Mouse (Mus musculus): ENCODE data around the gene Shank1. TPM values are rescaled to one million over a fixed set of nuclear protein-coding genes. Genes with fewer than 3 reads are reported as not detected.

Gene Shank1
- polyA plus RNA-seq, 1 experiment from 2014 or later, result 0.02 TPM

Other genes starting within 250 kb of the Shank1 start
- not detected in 2 replicates for gene Klk1b21, start 207.9 kb upstream of the Shank1 start, polyA plus RNA-seq (2015; fragmentation: Nextera tagmentation; extraction: Ambion mirVana)
- not detected in 2 replicates for gene Klk1b22, start 197.6 kb upstream of the Shank1 start, polyA plus RNA-seq (2015; fragmentation: Nextera tagmentation; extraction: Ambion mirVana)
- 0.06 TPM in 1 of 2 replicates, not detected in the other for gene Klk1b16, start 173.5 kb upstream of the Shank1 start, polyA plus RNA-seq (2015; fragmentation: Nextera tagmentation; extraction: Ambion mirVana)
- gene Klk1b24, start 122.0 kb upstream of the Shank1 start, polyA plus RNA-seq (2015; fragmentation: Nextera tagmentation; extraction: Ambion mirVana), result not detected in 2 replicates
- not detected in 2 replicates for gene Klk1b3, start 112.1 kb upstream of the Shank1 start, polyA plus RNA-seq (2015; fragmentation: Nextera tagmentation; extraction: Ambion mirVana)
- 0.11 TPM in 1 of 2 replicates, not detected in the other for gene Klk1b4, start 102.8 kb upstream of the Shank1 start, polyA plus RNA-seq (2015; fragmentation: Nextera tagmentation; extraction: Ambion mirVana)
- gene Klk1b5, start 94.3 kb upstream of the Shank1 start, polyA plus RNA-seq (2015; fragmentation: Nextera tagmentation; extraction: Ambion mirVana), result not detected in 2 replicates
- gene Klk1, start 84.9 kb upstream of the Shank1 start, polyA plus RNA-seq (2015; fragmentation: Nextera tagmentation; extraction: Ambion mirVana), result 1.1 TPM in 1 of 2 replicates, not detected in the other
- not detected in 2 replicates for gene Gm36864, start 74.1 kb upstream of the Shank1 start, polyA plus RNA-seq (2015; fragmentation: Nextera tagmentation; extraction: Ambion mirVana)
- 1.1 and 1.2 TPM in 2 replicates for gene 1700028J19Rik, start 63.6 kb upstream of the Shank1 start, polyA plus RNA-seq (2015; fragmentation: Nextera tagmentation; extraction: Ambion mirVana)
- gene 2410002F23Rik, start 63.5 kb upstream of the Shank1 start, polyA plus RNA-seq (2015; fragmentation: Nextera tagmentation; extraction: Ambion mirVana), result 23.4 and 24.6 TPM in 2 replicates
- not detected in 2 replicates for gene Acp4, start 52.9 kb upstream of the Shank1 start, polyA plus RNA-seq (2015; fragmentation: Nextera tagmentation; extraction: Ambion mirVana)
- not detected in 2 replicates for gene Gm15517, start 48.8 kb upstream of the Shank1 start, polyA plus RNA-seq (2015; fragmentation: Nextera tagmentation; extraction: Ambion mirVana)
- 0.44 and 0.46 TPM in 2 replicates for gene Clec11a, start 3.4 kb upstream of the Shank1 start, polyA plus RNA-seq (2015; fragmentation: Nextera tagmentation; extraction: Ambion mirVana)
- 0.04 TPM in 1 of 2 replicates, not detected in the other for gene Syt3, start 73.8 kb downstream of the Shank1 start, polyA plus RNA-seq (2015; fragmentation: Nextera tagmentation; extraction: Ambion mirVana)
- gene 1700008O03Rik, start 75.6 kb downstream of the Shank1 start, polyA plus RNA-seq (2015; fragmentation: Nextera tagmentation; extraction: Ambion mirVana), result 0.20 TPM in 1 of 2 replicates, not detected in the other
- gene Lrrc4b, start 118.8 kb downstream of the Shank1 start, polyA plus RNA-seq (2015; fragmentation: Nextera tagmentation; extraction: Ambion mirVana), result not detected in 2 replicates
- gene Aspdh, start 155.1 kb downstream of the Shank1 start, polyA plus RNA-seq (2015; fragmentation: Nextera tagmentation; extraction: Ambion mirVana), result 19.4 and 23.5 TPM in 2 replicates
- gene Josd2, start 157.7 kb downstream of the Shank1 start, polyA plus RNA-seq (2015; fragmentation: Nextera tagmentation; extraction: Ambion mirVana), result 159 and 174 TPM in 2 replicates
- 34.4 and 40.6 TPM in 2 replicates for gene Emc10, start 186.3 kb downstream of the Shank1 start, polyA plus RNA-seq (2015; fragmentation: Nextera tagmentation; extraction: Ambion mirVana)
- gene Fam71e1, start 186.3 kb downstream of the Shank1 start, polyA plus RNA-seq (2015; fragmentation: Nextera tagmentation; extraction: Ambion mirVana), result 1.3 and 1.4 TPM in 2 replicates
- gene Mybpc2, start 214.4 kb downstream of the Shank1 start, polyA plus RNA-seq (2015; fragmentation: Nextera tagmentation; extraction: Ambion mirVana), result 0.15 and 0.31 TPM in 2 replicates
- 1.5 and 2.0 TPM in 2 replicates for gene Spib, start 221.8 kb downstream of the Shank1 start, polyA plus RNA-seq (2015; fragmentation: Nextera tagmentation; extraction: Ambion mirVana)
- 47.8 and 48.8 TPM in 2 replicates for gene Pold1, start 238.6 kb downstream of the Shank1 start, polyA plus RNA-seq (2015; fragmentation: Nextera tagmentation; extraction: Ambion mirVana)
- gene Nr1h2, start 243.7 kb downstream of the Shank1 start, polyA plus RNA-seq (2015; fragmentation: Nextera tagmentation; extraction: Ambion mirVana), result 41.0 and 45.9 TPM in 2 replicates

Measured in liver, embryonic 16.5 days (tissue).